Mouse (Mus musculus) large intestine, adult 2 months (tissue): ENCODE data around the gene Stx18. TPM values are rescaled to one million over a fixed set of nuclear protein-coding genes. Genes with fewer than 3 reads are reported as not detected.
A peak's percentile ranks its signal among the peaks of the same experiment; 100 is the strongest.

ENCODE experiments used
- DNase-seq: peaks from one replicate; pipeline ENCODE4 v3.0.0-alpha.2; 2012; ENCODE audit warnings: low read depth, low spot score
- WGBS: fragments of 180-500 bp; shearing (Covaris S2); methylation state at CpG from one replicate; pipeline ENCODE4 v1.1.7; 2018; 5-methylcytosine and 5-hydroxymethylcytosine counted together
- polyA plus RNA-seq: library from polyadenylated mRNA; depleted of rRNA; stranded (reverse); fragments of >200 nt; gene quantifications from 2 replicates; pipeline ENCODE4 v1.2.3, GENCODE M21; 2012

Gene Stx18
- polyA plus RNA-seq, 1 experiment: 14.7 TPM

GRCm38 (mm10) chr5:38066606-38067005, 28.1 kb downstream of the Stx18 start:
- 94% methylated on average over 1 of the region's 1 CpGs for WGBS
- no peak for DNase-seq

GRCm38 (mm10) chr5:38076326-38076725, 37.8 kb downstream of the Stx18 start:
- DNase-seq: no peak

GRCm38 (mm10) chr5:38078575-38078974, 40.0 kb downstream of the Stx18 start:
- no peak for DNase-seq
- WGBS: 89% methylated on average over 3 of the region's 3 CpGs

More at GRCm38 (mm10) chr5:38076326-38076725, 37.8 kb downstream of the Stx18 start:
- 30% methylated on average over 4 of the region's 4 CpGs for WGBS

GRCm38 (mm10) chr5:38080472-38080871, 41.9 kb downstream of the Stx18 start:
- WGBS: 98% methylated on average over 1 of the region's 1 CpGs
- DNase-seq: no peak

GRCm38 (mm10) chr5:38082589-38082988, 44.0 kb downstream of the Stx18 start:
- 68% methylated on average over 3 of the region's 3 CpGs for WGBS
- no peak for DNase-seq

- no peak for DNase-seq
- 89% methylated on average over 5 of the region's 5 CpGs for WGBS
These were observed 44.8 kb downstream of the Stx18 start for GRCm38 (mm10) chr5:38083362-38083761.

GRCm38 (mm10) chr5:38084616-38085015, 46.1 kb downstream of the Stx18 start:
- DNase-seq: no peak
- 70% methylated on average over 8 of the region's 8 CpGs for WGBS

GRCm38 (mm10) chr5:38085561-38086392, 47.2 kb downstream of the Stx18 start:
- no peak for DNase-seq
- WGBS: 49% methylated on average over 10 of the region's 10 CpGs

- no peak for DNase-seq
- 83% methylated on average over 3 of the region's 3 CpGs for WGBS
These were observed 51.6 kb downstream of the Stx18 start for GRCm38 (mm10) chr5:38090111-38090510.

- 72% methylated on average over 3 of the region's 3 CpGs for WGBS
These were observed 52.0 kb downstream of the Stx18 start for GRCm38 (mm10) chr5:38090581-38090980.

GRCm38 (mm10) chr5:38091046-38091965, 52.8 kb downstream of the Stx18 start:
- DNase-seq: peak; percentile 29
- 71% methylated on average over 8 of the region's 8 CpGs for WGBS

More at GRCm38 (mm10) chr5:38090581-38090980, 52.0 kb downstream of the Stx18 start:
- no peak for DNase-seq

GRCm38 (mm10) chr5:38091966-38092304, 53.4 kb downstream of the Stx18 start:
- 83% methylated on average over 2 of the region's 2 CpGs for WGBS
- no peak for DNase-seq

- DNase-seq: no peak
- WGBS: 95% methylated on average over 2 of the region's 2 CpGs
These were observed 55.8 kb downstream of the Stx18 start for GRCm38 (mm10) chr5:38094331-38094730.

- WGBS: 77% methylated on average over 4 of the region's 4 CpGs
- no peak for DNase-seq
These were observed 59.1 kb downstream of the Stx18 start for GRCm38 (mm10) chr5:38097501-38098093.

GRCm38 (mm10) chr5:38099139-38099676, 60.7 kb downstream of the Stx18 start:
- 70% methylated on average over 2 of the region's 2 CpGs for WGBS
- DNase-seq: no peak

GRCm38 (mm10) chr5:38102945-38103344, 64.4 kb downstream of the Stx18 start:
- 97% methylated on average over 2 of the region's 2 CpGs for WGBS
- no peak for DNase-seq

GRCm38 (mm10) chr5:38106080-38106697, 67.6 kb downstream of the Stx18 start:
- DNase-seq: no peak
- 69% methylated on average over 14 of the region's 14 CpGs for WGBS

GRCm38 (mm10) chr5:38106807-38107206, 68.3 kb downstream of the Stx18 start:
- WGBS: 90% methylated on average over 10 of the region's 10 CpGs
- DNase-seq: no peak

- 85% methylated on average over 2 of the region's 2 CpGs for WGBS
These were observed 76.0 kb downstream of the Stx18 start for GRCm38 (mm10) chr5:38114526-38114925.

More at GRCm38 (mm10) chr5:38114526-38114925, 76.0 kb downstream of the Stx18 start:
- DNase-seq: no peak
